ENCODE assay signal across 23 mouse cellular contexts in genomic region chr10:29181046-29181445, GRCm38 (mm10). TPM values are rescaled to one million over a fixed set of nuclear protein-coding genes. Genes with fewer than 3 reads are reported as not detected.
"Had no signal": no experiment of that assay in that cellular context is flagged by ENCODE, and none has a peak within 500 bp of the region (broad histone marks: within the 10 kb centered on the region; RNA-seq: fewer than 3 reads in every experiment).

No protein-coding gene starts in this region.

- H3K4me3 ChIP-seq: kidney, embryonic 15.5 days; limb, embryonic 12.5 days; limb, embryonic 15.5 days; midbrain, embryonic 12.5 days; midbrain, embryonic 15.5 days; neural tube, embryonic 12.5 days; neural tube, embryonic 15.5 days had no signal

- H3K36me3 ChIP-seq: kidney, embryonic 15.5 days; limb, embryonic 12.5 days; limb, embryonic 15.5 days had no signal

- H3K27ac ChIP-seq: kidney, embryonic 15.5 days; limb, embryonic 12.5 days; limb, embryonic 15.5 days; liver, embryonic 14.5 days; macrophage; midbrain, embryonic 12.5 days; midbrain, embryonic 15.5 days; neural tube, embryonic 12.5 days; neural tube, embryonic 15.5 days; stomach, postnatal 0 days had no signal

- H3K27me3 ChIP-seq: kidney, embryonic 15.5 days; limb, embryonic 12.5 days; limb, embryonic 15.5 days; midbrain, embryonic 12.5 days; midbrain, embryonic 15.5 days; neural tube, embryonic 12.5 days; neural tube, embryonic 15.5 days had no signal

- H3K9ac ChIP-seq: kidney, embryonic 15.5 days; limb, embryonic 12.5 days; limb, embryonic 15.5 days; liver, embryonic 14.5 days; liver, postnatal 0 days; lung, embryonic 14.5 days; midbrain, embryonic 12.5 days; midbrain, embryonic 15.5 days; neural tube, embryonic 12.5 days; neural tube, embryonic 15.5 days had no signal

- H3K4me1 ChIP-seq: kidney, embryonic 15.5 days; limb, embryonic 12.5 days; limb, embryonic 15.5 days; midbrain, embryonic 12.5 days; midbrain, embryonic 15.5 days; neural tube, embryonic 12.5 days; neural tube, embryonic 15.5 days had no signal

- DNase-seq: kidney, postnatal 10 days; left cerebral cortex, postnatal 4 days; liver, postnatal 0 days; lung, embryonic 14.5 days; right cerebral cortex, adult 18-20 months; right cerebral cortex, postnatal 14 days; right cerebral cortex, postnatal 4 days; thymus, postnatal 25 days had no signal

- ATAC-seq: liver, postnatal 0 days; lung, postnatal 0 days; midbrain, embryonic 15.5 days had no signal

- H3K9me3 ChIP-seq: kidney, embryonic 15.5 days; limb, embryonic 12.5 days; limb, embryonic 15.5 days; midbrain, embryonic 12.5 days; midbrain, embryonic 15.5 days; neural tube, embryonic 12.5 days; neural tube, embryonic 15.5 days had no signal

- H3K4me2 ChIP-seq: kidney, embryonic 15.5 days; limb, embryonic 12.5 days; limb, embryonic 15.5 days; liver, embryonic 11.5 days; lung, embryonic 14.5 days; midbrain, embryonic 12.5 days; midbrain, embryonic 15.5 days; neural tube, embryonic 12.5 days; neural tube, embryonic 15.5 days had no signal

RNA-seq across cellular contexts. Expression of gene Gm49353, which starts 17.7 kb away (rescaled TPM):
- total RNA-seq: megakaryocyte, adult 5-6 weeks had no signal
- polyA plus RNA-seq: kidney, embryonic 15.5 days; large intestine, adult 2 months; limb, embryonic 12.5 days; liver, embryonic 11.5 days; liver, embryonic 14.5 days; liver, postnatal 0 days; lung, embryonic 14.5 days; lung, postnatal 0 days; macrophage; thymus, postnatal 0 days had no signal

RNA-seq across cellular contexts. Expression of gene 9330159F19Rik, which starts 30.4 kb away (rescaled TPM):
- total RNA-seq: megakaryocyte, adult 5-6 weeks had no signal
- polyA plus RNA-seq: liver, postnatal 0 days; macrophage had no signal

RNA-seq across cellular contexts. Expression of gene Soga3, which starts 37.4 kb away (rescaled TPM):
- total RNA-seq: megakaryocyte, adult 5-6 weeks had no signal
- polyA plus RNA-seq: liver, postnatal 0 days; macrophage had no signal
